Mouse (Mus musculus) MEL (cell line): ENCODE measurements at regions not wholly inside any gene's neighbourhood (a gene's known extent, or its start where the extent isn't known, plus 50 kb on each side); places are given as distances from the start of the nearest gene placed in this dataset.

ENCODE experiments used
- DNase-seq: peaks from one replicate; pipeline ENCODE4 v3.0.0; 2011; ENCODE audit warnings: low read depth, low spot score
- H3K27ac ChIP-seq: 2 replicates; pipeline ENCODE4 v1.5.1; 2012; ENCODE audit warnings: low read depth, mild to moderate bottlenecking, control low read depth, low read length, moderate library complexity; ENCODE audit not compliant: control insufficient read depth
- H3K27me3 ChIP-seq, 2 experiments: fragments of 150-350 bp in 1 of 2; sonication (generic) in 1 of 2; 2 replicates each; pipeline ENCODE4 v1.6.1; 2012; ENCODE audit warnings: low read length in 2 of 2, mild to moderate bottlenecking in 2 of 2, improper control_type of control experiment in 1 of 2, moderate library complexity in 1 of 2; ENCODE audit not compliant: insufficient read depth in 2 of 2, control insufficient read depth in 1 of 2
- H3K36me3 ChIP-seq, 2 experiments: 2 replicates each; pipeline ENCODE4 v1.6.1; 2012 to 2014; ENCODE audit warnings: low read length in 2 of 2, improper control_type of control experiment in 1 of 2, inconsistent platforms in 1 of 2, mild to moderate bottlenecking in 1 of 2; ENCODE audit not compliant: insufficient read depth in 2 of 2, control insufficient read depth in 1 of 2
- H3K4me1 ChIP-seq, 2 experiments: fragments of 150-350 bp in 1 of 2; sonication (generic) in 1 of 2; 2 replicates each; pipeline ENCODE4 v1.6.1; 2012; ENCODE audit warnings: low read length in 2 of 2, improper control_type of control experiment in 1 of 2, mild to moderate bottlenecking in 1 of 2; ENCODE audit not compliant: insufficient read depth in 2 of 2, control insufficient read depth in 1 of 2
- H3K4me3 ChIP-seq, 2 experiments: fragments of 150-350 bp in 1 of 2; sonication (generic) in 1 of 2; 2 replicates each; pipeline ENCODE4 v1.5.1; 2012; ENCODE audit warnings: low read depth in 2 of 2, low read length in 2 of 2, mild to moderate bottlenecking in 2 of 2, moderate library complexity in 2 of 2, control low read depth in 1 of 2, improper control_type of control experiment in 1 of 2; ENCODE audit not compliant: control insufficient read depth in 1 of 2, insufficient read depth in 1 of 2
- H3K79me2 ChIP-seq: 2 replicates; pipeline ENCODE4 v1.6.1; 2012; ENCODE audit warnings: mild to moderate bottlenecking, low read length, moderate library complexity; ENCODE audit not compliant: control insufficient read depth, poor library complexity, insufficient read depth
- H3K9ac ChIP-seq: 2 replicates; pipeline ENCODE4 v1.6.1; 2012; ENCODE audit warnings: low read depth, mild to moderate bottlenecking, control low read depth, low read length, moderate library complexity; ENCODE audit not compliant: control insufficient read depth, poor library complexity, severe bottlenecking
- H3K9me3 ChIP-seq: fragments of 150-350 bp; sonication (generic); replicated peaks from 2 replicates; pipeline ENCODE4 v1.6.1; 2012; ENCODE audit warnings: mild to moderate bottlenecking, low read length, improper control_type of control experiment, moderate library complexity; ENCODE audit not compliant: insufficient read depth
- BHLHE40 ChIP-seq: IDR thresholded peaks from 2 replicates; pipeline ENCODE4 v1.6.1; 2012; ENCODE audit warnings: low read depth, mild to moderate bottlenecking, inconsistent platforms, low read length, improper control_type of control experiment, borderline replicate concordance
- CHD1 ChIP-seq: IDR thresholded peaks from 2 replicates; pipeline ENCODE4 v1.6.1; 2012; ENCODE audit warnings: low read depth, mild to moderate bottlenecking, inconsistent platforms, low read length, improper control_type of control experiment
- ELF1 ChIP-seq: IDR thresholded peaks from 2 replicates; pipeline ENCODE4 v1.6.1; 2014; ENCODE audit warnings: low read depth, mild to moderate bottlenecking, inconsistent platforms, low read length, improper control_type of control experiment, moderate library complexity
- EP300 ChIP-seq, 2 experiments: IDR thresholded peaks; 2 replicates each; pipeline ENCODE4 v1.6.1; 2011; ENCODE audit warnings: improper control_type of control experiment in 2 of 2, low read length in 2 of 2, low read depth in 1 of 2, mild to moderate bottlenecking in 1 of 2
- GATA1 ChIP-seq: IDR thresholded peaks from 2 replicates; pipeline ENCODE4 v1.6.1; 2011; ENCODE audit warnings: low read depth, low read length, improper control_type of control experiment
- HCFC1 ChIP-seq: IDR thresholded peaks from 2 replicates; pipeline ENCODE4 v1.6.1; 2012; ENCODE audit warnings: low read depth, mild to moderate bottlenecking, inconsistent platforms, low read length, improper control_type of control experiment, moderate library complexity
- MXI1 ChIP-seq: IDR thresholded peaks from 2 replicates; pipeline ENCODE4 v1.6.1; 2011; ENCODE audit warnings: mild to moderate bottlenecking, low read depth, low read length, improper control_type of control experiment
- POLR2A ChIP-seq, 2 experiments: IDR thresholded peaks; 2 replicates each; pipeline ENCODE4 v1.6.1; 2011 to 2012; ENCODE audit warnings: low read length in 2 of 2, mild to moderate bottlenecking in 2 of 2, control low read depth in 1 of 2, improper control_type of control experiment in 1 of 2, low read depth in 1 of 2, moderate library complexity in 1 of 2; ENCODE audit not compliant: control insufficient read depth in 1 of 2, insufficient read depth in 1 of 2, poor library complexity in 1 of 2
- POLR2AphosphoS2 ChIP-seq: IDR thresholded peaks from 2 replicates; pipeline ENCODE4 v1.6.1; 2011; ENCODE audit warnings: low read length, improper control_type of control experiment
- RAD21 ChIP-seq: IDR thresholded peaks from 2 replicates; pipeline ENCODE4 v1.6.1; 2011; ENCODE audit warnings: mild to moderate bottlenecking, low read depth, low read length, improper control_type of control experiment
- RCOR1 ChIP-seq: IDR thresholded peaks from 2 replicates; pipeline ENCODE4 v1.6.1; 2012; ENCODE audit warnings: low read depth, mild to moderate bottlenecking, inconsistent platforms, low read length, improper control_type of control experiment
- SIN3A ChIP-seq: IDR thresholded peaks from 2 replicates; pipeline ENCODE4 v1.6.1; 2012; ENCODE audit warnings: low read length, improper control_type of control experiment, inconsistent platforms
- TBP ChIP-seq: IDR thresholded peaks from 2 replicates; pipeline ENCODE4 v1.8.0; 2011; ENCODE audit warnings: low read depth, low read length, improper control_type of control experiment
- USF2 ChIP-seq, 2 experiments: IDR thresholded peaks; 2 replicates each; pipeline ENCODE4 v1.6.1; 2011 to 2012; ENCODE audit warnings: improper control_type of control experiment in 2 of 2, low read length in 2 of 2, borderline replicate concordance in 1 of 2, inconsistent platforms in 1 of 2, low read depth in 1 of 2, mild to moderate bottlenecking in 1 of 2; ENCODE audit not compliant: insufficient read depth in 1 of 2
- ZC3H11A ChIP-seq: IDR thresholded peaks from 2 replicates; pipeline ENCODE4 v1.6.1; 2012; ENCODE audit warnings: low read depth, mild to moderate bottlenecking, inconsistent platforms, low read length, improper control_type of control experiment
- ZKSCAN1 ChIP-seq: IDR thresholded peaks from 2 replicates; pipeline ENCODE4 v1.6.1; 2012; ENCODE audit warnings: low read depth, mild to moderate bottlenecking, inconsistent platforms, low read length, improper control_type of control experiment, moderate library complexity

- Histone ChIP-seq H3K36me3 (no peaks in the 10 kb centered on the region), H3K79me2 (no peaks in the 10 kb centered on the region), H3K4me3 (no peak overlapping the region), H3K4me1 (no peaks in the 10 kb centered on the region), H3K27ac (no peak overlapping the region), H3K9me3 (no peaks in the 10 kb centered on the region), H3K9ac (no peak overlapping the region), H3K27me3 (no peaks in the 10 kb centered on the region)
- TF ChIP-seq POLR2AphosphoS2 (no peak), RAD21 (no peak), POLR2A (IDR thresholded peaks at IDR 0.05; ENCODE audit: control insufficient read depth in 1 of 2, insufficient read depth in 1 of 2, low read depth in 1 of 2, low read length in 2 of 2, poor library complexity in 1 of 2) (no peak), ELF1 (no peak), HCFC1 (no peak), USF2 (IDR thresholded peaks at IDR 0.05; ENCODE audit: borderline replicate concordance in 1 of 2, insufficient read depth in 1 of 2, low read depth in 1 of 2, low read length in 2 of 2) (no peak), ZKSCAN1 (no peak), TBP (no peak), RCOR1 (no peak), CHD1 (no peak), GATA1 (no peak), EP300 (IDR thresholded peaks at IDR 0.05; ENCODE audit: low read depth in 1 of 2, low read length in 2 of 2) (no peak)
- DNase-seq, result no peak
Observed at GRCm38 (mm10) chr4:131113727-131114303, 169.6 kb downstream of the Matn1 start.

GRCm38 (mm10) chr4:131115247-131115646, 171.1 kb downstream of the Matn1 start:
- no peaks in the 10 kb centered on the region for H3K36me3 ChIP-seq
- H3K4me3 ChIP-seq, result no peak overlapping the region
- H3K4me1 ChIP-seq, result no peaks in the 10 kb centered on the region
- H3K9me3 ChIP-seq, result no peaks in the 10 kb centered on the region
- no peaks in the 10 kb centered on the region for H3K79me2 ChIP-seq
- H3K27me3 ChIP-seq, result no peaks in the 10 kb centered on the region
- peak; percentile 94 for TF ChIP-seq SIN3A
- TF ChIP-seq GATA1, result no peak
- no peak for TF ChIP-seq BHLHE40
- TF ChIP-seq ZC3H11A, result 0 out of 2 replicates have a peak, but pooled peaks have one; percentile 4
- peak; percentile 69 for TF ChIP-seq MXI1
- TF ChIP-seq POLR2AphosphoS2, result no peak
- no peak for TF ChIP-seq EP300 (IDR thresholded peaks at IDR 0.05; ENCODE audit: low read depth in 1 of 2, low read length in 2 of 2)
- no peak overlapping the region for H3K27ac ChIP-seq
- DNase-seq, result peak; percentile 71
- no peak overlapping the region for H3K9ac ChIP-seq
